Comparison of ENCODE assay signal across 14 mouse cellular contexts in the genomic region with DNA sequence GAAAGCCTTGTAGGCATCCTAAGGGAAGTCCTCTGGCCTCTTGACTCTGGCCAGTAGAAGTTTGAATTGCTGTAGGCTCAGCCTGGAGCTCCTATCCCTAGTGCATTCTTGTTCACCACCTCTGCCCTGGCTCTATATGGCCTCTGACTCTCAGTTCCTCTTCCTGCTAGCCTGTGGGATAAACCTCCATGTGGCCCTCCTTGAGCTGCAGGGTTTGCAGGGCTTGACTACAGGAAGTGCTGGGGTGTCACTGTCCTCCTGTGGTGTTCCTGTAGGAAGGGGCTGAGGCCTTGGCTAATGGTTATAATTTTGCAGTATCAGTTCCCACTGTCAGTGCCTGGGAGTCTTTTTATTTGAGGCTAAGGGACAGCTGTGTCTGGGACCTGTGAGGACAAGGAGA.
A peak's percentile ranks its signal among the peaks of the same experiment; 100 is the strongest.
DNase-seq lines count a peak whose midpoint lies in the region; ATAC-seq lines count a peak whose summit lies in the region.
"Had no signal": no experiment of that assay in that cellular context is flagged by ENCODE, and none has a peak within 500 bp of the region (broad histone marks: within the 10 kb centered on the region; RNA-seq: fewer than 3 reads in every experiment).

No protein-coding gene starts in this region.

- peak; percentile 93 for ATAC-seq in megakaryocyte, adult 5-6 weeks (ENCODE audit: poor library complexity, severe bottlenecking)
- ATAC-seq: midbrain, embryonic 15.5 days; Patski had no signal

- DNase-seq in thymus, postnatal 4 days: peak; percentile 6
- DNase-seq in thymus, postnatal 0 days (ENCODE audit: low spot score): no peak
- peak; percentile 31 for DNase-seq in induced T-regulatory cell, adult 2 months (ENCODE audit: low read depth)
- no peak for DNase-seq in urinary bladder, postnatal 10 days (ENCODE audit: low spot score)
- no peak for DNase-seq in frontal cortex, postnatal 36 days (ENCODE audit: low spot score in 2 of 2)
- no peak for DNase-seq in left cerebral cortex, adult 18-20 months (ENCODE audit: low spot score in 2 of 2)
- DNase-seq: cerebellum, adult 9-10 months; heart, postnatal 14 days; kidney, postnatal 14 days; lung, postnatal 14 days; thymus, adult 18-20 months had no signal

Comparison
In these comparisons a context has a peak if more than half of its experiments do, and no peak if none do; other contexts are left out.
1. DNase-seq: peak in thymus, postnatal 4 days (single experiment) and induced T-regulatory cell, adult 2 months (single experiment); none in thymus, postnatal 0 days (single experiment), urinary bladder, postnatal 10 days (single experiment), frontal cortex, postnatal 36 days (0 of 2) and left cerebral cortex, adult 18-20 months (0 of 2).